Mouse (Mus musculus): Measurements from ENCODE around the gene Plpp2.

Plpp2 gene

GRCm38 (mm10) chr10:79527453-79527845, 6.1 kb downstream of the Plpp2 start:
- DNase-seq: no peak

GRCm38 (mm10) chr10:79526661-79527452, 6.7 kb downstream of the Plpp2 start:
- no peak for DNase-seq

GRCm38 (mm10) chr10:79525456-79526325, 7.9 kb downstream of the Plpp2 start:
- DNase-seq: no peak

GRCm38 (mm10) chr10:79524433-79524832, 9.2 kb downstream of the Plpp2 start:
- no peak for DNase-seq

- no peak for DNase-seq
Measured at GRCm38 (mm10) chr10:79506709-79507108, 26.9 kb downstream of the Plpp2 start.

GRCm38 (mm10) chr10:79502830-79503644, 30.6 kb downstream of the Plpp2 start:
- DNase-seq: peak; percentile 19 to 42

GRCm38 (mm10) chr10:79496701-79497288, 36.8 kb downstream of the Plpp2 start:
- no peak for DNase-seq

- peak; percentile 23 to 34 for DNase-seq
Measured at GRCm38 (mm10) chr10:79495886-79496285, 37.7 kb downstream of the Plpp2 start.
